Mouse (Mus musculus): ENCODE measurements around the gene Slc24a3. TPM values are rescaled to one million over a fixed set of nuclear protein-coding genes. Genes with fewer than 3 reads are reported as not detected.

The Slc24a3 gene
- polyA plus RNA-seq, 2 experiments from 2014 or later = 0.90 to 1.1 TPM

DNA sequence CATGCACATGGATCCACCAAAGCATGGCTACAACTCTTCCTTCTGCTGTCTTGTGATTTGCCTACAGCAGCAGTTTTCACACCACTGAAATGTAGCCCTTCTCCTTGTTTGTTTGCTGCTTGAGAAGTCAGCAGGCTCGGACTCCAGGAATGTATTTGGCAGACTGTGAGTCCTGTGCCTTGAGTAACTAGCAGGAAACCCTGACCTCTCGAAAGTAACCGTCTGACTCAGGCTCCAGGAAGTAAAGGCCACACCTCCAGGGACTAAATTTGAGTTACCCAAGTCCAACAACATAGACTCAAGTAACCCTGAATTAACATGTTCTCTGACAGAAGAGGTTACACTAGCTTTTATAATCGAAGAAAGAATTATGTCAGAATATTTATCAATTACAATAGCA, 203.2 kb downstream of the Slc24a3 start:
- ATAC-seq = no peak

DNA sequence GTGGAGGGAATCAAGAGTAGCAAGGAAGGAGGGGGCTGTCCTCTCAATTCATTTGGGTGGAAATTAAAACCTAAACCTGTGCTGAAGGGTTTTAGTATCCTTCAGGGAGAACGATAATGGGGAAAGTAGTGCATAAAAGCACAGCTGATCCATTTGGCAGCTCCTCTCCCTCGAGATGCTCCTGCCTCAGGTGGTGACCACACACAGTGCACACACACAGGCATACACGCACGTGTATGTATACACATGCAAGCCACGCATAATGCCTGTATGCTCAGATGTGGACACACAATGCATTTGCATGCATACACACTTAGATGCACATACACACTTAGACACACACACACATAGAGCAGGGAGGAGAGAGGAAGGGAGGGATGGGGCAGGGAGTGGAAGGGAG, 206.2 kb downstream of the Slc24a3 start:
- ATAC-seq = no peak

DNA sequence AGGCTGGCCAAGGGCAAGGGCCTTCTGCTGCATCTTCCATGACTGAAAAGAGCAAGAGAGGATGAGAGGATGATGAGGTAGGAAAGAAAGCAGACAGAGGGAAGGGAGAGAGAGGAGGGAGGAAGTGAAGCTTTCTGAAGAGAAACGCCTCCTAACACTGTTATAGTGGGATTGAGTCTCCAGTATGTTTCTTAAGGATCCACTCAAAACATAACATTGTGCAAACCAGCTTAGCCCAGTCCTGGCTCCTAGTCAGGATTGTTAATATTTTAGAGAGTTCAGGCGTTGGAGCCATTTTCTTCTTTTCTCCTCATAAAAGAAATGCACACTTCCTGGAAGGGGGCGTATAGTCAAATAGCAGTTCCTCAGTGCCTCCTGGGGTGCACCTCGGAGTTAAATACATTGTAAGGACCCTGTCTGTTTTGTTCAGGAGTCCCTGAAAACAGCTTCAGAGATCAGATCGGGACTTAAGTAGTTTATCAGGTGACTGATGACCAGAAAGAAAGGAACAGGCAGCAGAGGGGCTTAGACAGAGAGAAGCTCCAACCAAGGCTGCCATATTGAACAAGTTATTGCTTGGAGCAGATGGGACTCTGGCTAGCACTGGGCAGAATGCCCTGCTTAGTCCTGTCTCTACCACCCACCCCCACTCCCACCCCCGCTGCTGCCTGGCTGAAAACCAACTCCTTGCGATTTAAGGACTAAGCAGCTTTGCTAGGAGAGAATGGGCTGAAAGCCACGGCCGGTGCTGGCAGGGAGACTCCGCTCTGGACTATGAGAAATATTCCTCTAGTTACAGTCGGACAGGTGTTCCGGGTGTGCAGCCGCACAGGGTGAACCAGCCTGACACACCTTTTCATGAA, 215.6 kb downstream of the Slc24a3 start:
- ATAC-seq = no peak

GRCm38 (mm10) chr2:145384221-145384620, 216.7 kb downstream of the Slc24a3 start:
- no peak for ATAC-seq

DNA sequence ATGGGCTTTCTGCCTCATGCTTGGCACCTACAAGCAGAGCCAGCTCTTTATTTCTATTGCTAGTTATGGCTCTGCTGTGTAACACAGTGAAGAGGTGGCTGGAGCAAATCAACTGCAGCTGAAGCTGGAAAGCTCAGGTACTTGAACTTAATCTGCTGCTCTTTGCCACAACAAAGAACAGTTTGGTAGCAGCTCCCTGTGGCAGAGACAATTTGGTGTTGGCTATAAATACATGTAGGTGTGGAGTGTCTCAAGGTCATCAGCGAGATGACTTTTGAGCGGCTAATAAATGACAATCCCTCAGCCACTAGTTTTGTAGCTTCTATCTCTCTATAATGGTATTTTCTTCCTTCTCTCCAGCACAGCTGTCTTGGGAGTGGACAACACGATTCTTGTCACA, 217.7 kb downstream of the Slc24a3 start:
- no peak for ATAC-seq

GRCm38 (mm10) chr2:145385773-145386172, 218.2 kb downstream of the Slc24a3 start:
- no peak for ATAC-seq

- ATAC-seq = no peak
Observed at GRCm38 (mm10) chr2:145395804-145396203, 228.2 kb downstream of the Slc24a3 start.

DNA sequence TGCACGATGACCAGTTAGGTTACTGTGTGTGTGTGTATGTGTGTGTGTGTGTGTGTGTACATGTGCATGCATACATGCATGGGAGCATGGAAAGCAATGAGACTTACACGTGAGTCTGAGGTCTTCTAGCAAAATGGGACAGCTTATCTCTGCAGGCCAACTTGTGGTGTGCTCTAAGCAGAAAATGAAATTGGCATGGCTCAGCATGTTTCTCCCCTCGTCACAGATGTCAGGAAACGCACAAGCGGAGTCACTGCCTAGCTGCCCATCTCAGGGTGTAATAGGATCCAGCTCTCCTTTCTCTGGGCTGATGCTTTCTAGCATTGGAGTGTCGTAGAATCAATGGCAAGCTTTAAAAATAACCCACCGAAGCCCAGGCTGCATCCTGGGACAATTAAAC, 229.0 kb downstream of the Slc24a3 start:
- ATAC-seq = no peak

DNA sequence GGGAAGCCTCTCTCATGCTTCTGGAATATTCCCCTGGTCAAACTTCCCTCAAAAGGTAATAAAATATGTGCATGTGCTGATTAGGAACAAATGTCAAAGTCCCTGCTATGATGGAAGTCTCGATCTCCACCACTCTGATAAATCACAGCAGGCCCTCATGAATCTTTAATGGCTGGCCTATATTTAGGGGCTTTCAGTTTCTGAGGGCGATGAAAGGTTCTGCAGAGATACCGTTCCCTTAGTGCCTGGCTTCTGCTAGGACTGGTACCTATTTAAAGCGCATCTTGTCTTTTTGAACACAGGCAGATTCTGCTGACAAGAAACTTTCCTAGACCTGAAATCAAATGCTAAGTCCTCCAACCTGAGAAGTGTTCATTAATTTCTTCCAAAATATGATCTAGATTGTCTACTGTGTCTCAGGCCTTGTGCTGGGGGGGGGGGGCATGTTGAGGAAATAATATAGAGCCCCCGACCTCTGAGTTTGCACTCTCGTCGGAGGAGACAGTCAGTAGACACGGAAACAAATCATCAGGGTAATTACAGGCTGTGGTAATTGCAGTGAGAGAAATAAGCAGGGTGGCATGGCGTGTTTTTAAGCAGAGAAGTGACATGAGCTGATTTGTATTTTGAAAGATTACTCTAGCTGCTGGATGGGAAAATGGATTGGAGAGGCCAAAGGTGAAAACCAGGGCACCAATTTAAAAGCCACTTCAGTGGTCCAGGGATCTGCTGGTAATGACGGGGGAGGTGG, 230.1 kb downstream of the Slc24a3 start:
- ATAC-seq = no peak

DNA sequence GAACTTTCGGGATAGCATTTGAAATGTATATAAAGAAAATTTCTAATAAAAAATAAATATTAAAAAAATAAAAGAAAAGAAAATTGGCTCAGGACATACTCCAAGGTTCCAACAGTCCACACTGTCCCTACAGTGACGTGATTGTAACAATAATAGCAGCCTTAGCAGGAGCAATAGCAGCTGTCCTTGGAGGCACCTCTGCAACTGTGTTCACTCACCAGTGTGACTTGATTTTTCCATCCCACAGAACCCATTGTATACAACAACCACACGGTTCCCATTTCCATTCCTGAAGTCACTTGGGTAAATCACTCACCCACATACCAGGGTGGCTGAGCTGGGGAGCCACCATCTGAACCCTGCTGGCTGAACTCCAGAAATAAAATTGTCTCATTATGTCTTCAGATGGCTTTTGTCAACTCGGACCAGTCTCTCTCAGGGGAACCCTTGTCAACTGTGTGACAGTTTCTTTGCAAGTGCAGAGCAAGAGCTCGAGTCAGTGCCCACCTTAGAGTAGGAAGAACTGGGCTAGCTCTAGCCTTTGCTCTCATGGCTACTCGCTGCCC, 233.8 kb downstream of the Slc24a3 start:
- ATAC-seq = no peak

GRCm38 (mm10) chr2:145401996-145402395, 234.4 kb downstream of the Slc24a3 start:
- no peak for ATAC-seq

DNA sequence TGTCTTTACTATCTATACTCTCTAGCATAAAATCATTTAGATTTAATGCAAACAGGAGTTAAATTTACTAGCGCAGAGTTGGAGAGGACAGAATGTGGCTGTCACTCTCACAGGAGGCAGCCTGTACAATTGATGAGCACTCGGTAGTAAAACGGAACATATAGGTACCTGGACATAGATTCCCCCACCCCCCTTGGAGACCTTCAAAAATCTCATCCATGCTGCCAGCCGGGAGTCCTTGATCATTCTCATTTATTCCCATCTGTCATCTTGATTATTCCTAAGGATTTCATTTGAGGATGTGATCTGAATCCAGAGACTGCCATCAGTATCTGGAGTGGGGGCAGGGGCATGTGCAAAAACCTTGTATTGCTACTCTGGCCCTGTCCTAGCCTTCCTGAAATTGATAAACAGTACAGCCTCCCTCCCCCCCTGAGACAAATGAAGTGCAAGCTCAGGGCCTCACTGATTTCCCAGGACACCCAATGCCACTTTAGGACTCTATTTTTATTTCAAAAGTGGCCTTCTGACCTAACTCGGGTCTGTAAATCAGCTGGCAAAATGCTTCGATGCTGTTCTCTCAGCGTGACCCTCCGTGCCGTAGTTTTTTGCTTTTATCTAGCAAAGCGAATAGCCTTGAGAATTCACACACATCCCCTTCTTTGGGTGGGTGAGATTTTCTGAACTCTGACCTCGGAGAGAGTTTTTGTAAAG, 237.4 kb downstream of the Slc24a3 start:
- no peak for ATAC-seq

DNA sequence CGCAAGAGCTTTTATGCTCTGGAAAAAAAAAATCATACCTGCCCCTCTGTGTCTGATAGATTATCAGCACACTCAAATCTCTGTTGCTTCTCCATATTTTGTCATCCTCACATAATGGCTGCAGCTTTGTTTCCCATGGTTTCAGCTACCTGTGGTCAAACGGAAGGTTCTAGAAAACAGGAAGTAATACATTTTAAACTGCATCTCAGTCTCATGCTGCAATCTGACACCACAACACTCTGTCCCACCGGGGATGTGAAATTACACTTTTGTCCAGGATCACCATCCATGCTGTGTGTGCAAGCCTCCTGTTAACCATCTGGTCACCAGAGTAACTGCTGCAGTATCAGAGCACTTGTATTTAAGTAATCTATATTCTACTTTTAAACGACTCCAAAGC, 238.2 kb downstream of the Slc24a3 start:
- ATAC-seq = no peak

DNA sequence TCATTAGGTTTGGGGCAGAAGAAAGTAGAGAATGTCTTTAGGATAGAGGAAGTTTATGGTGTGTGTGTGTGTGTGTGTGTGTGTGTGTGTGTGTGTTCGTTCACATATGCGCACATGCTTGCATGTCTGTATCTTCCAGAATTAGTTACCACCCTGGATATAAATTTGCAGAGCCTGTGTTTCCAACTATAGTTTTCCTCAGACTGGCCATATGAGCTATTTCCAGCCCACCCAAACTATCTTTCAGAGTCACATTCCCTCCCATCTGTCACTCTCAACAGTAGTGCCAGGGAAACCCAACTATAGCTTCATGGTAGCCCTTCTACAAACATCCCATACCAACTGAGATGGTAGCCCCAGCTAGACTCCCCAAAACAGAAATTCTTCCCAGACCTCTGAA, 250.2 kb downstream of the Slc24a3 start:
- no peak for ATAC-seq

GRCm38 (mm10) chr2:145419078-145419477, 251.5 kb downstream of the Slc24a3 start:
- ATAC-seq = no peak

- no peak for ATAC-seq
Observed at GRCm38 (mm10) chr2:145420967-145421888, 253.7 kb downstream of the Slc24a3 start.

GRCm38 (mm10) chr2:145421889-145422212, 254.3 kb downstream of the Slc24a3 start:
- no peak for ATAC-seq

DNA sequence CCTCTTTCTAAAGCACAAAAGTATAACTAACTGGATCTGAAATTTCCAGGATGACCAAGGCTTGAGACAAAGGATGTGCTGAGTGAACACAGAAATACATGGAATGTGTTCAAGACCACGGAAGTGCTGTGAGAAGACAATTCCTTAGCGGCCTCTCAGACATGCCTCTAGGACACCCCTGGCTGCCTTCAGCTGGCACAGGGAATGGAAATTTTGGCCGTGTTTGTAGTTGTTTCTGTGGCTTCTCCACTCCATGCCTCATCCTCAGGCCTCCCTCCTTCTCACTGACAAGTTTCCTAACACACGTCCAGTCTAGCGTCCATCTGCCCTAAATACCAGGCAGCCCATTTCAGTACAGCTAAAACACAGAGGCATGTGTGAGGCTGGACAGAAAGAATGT, 262.4 kb downstream of the Slc24a3 start:
- ATAC-seq = no peak

GRCm38 (mm10) chr2:145434068-145434467, 266.5 kb downstream of the Slc24a3 start:
- ATAC-seq = no peak

DNA sequence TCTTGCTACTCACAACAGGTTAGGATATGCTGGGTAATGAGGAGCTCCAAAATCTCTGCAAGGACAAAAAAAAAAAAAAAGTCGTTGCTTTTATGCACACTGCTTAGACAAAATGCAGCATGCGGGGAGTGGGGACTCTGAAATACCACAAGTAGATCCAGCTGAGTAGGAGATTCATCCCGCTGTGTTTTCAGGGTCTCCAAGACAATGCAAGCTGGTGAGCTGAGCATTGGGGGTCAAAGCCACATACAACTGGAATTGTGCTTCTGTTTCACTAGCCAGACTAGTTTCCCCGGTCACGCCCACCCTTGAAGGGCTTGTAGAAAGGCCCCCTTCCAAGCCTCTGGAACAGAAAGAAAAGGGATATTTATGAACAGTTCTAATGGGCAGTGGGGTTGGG, 270.8 kb downstream of the Slc24a3 start:
- ATAC-seq = no peak

GRCm38 (mm10) chr2:145439755-145440154, 272.2 kb downstream of the Slc24a3 start:
- no peak for ATAC-seq

All from CD4-positive, CD25-positive, alpha-beta regulatory T cell, adult 4 months (primary cell).